Mouse (Mus musculus): ENCODE results near the gene Mif4gd. TPM values are rescaled to one million over a fixed set of nuclear protein-coding genes. Genes with fewer than 3 reads are reported as not detected.

Gene Mif4gd
- polyA plus RNA-seq (2012; rRNA removed) = 108 and 116 TPM in 2 replicates

GRCm38 (mm10) chr11:115612410-115613137 is at the start of gene Mif4gd:
TSS of gene Mif4gd (minus strand) at chr11:115612969.

GRCm38 (mm10) chr11:115627705-115628464 is 15.1 kb upstream of the Mif4gd start, which contains the start of gene Slc25a19:
TSS of gene Slc25a19 (minus strand) at chr11:115628295.

GRCm38 (mm10) chr11:115603476-115604303 is 9.1 kb downstream of the Mif4gd start, which contains the start of the genes Mrps7 and Gga3:
TSS of gene Mrps7 (plus strand) at chr11:115603925.
TSS of gene Gga3 (minus strand) at chr11:115604051.

GRCm38 (mm10) chr11:115564064-115564809 is 48.5 kb downstream of the Mif4gd start, which contains the start of gene Nup85:
TSS of gene Nup85 (plus strand) at chr11:115564434.

Other genes starting within 250 kb of the Mif4gd start
- gene Hid1, start 245.2 kb downstream of the Mif4gd start, polyA plus RNA-seq (2012; rRNA removed) = 20.6 and 25.5 TPM in 2 replicates
- gene Cdr2l, start 231.1 kb downstream of the Mif4gd start, polyA plus RNA-seq (2012; rRNA removed) = 38.3 and 39.4 TPM in 2 replicates
- gene Mrpl58, start 209.2 kb downstream of the Mif4gd start, polyA plus RNA-seq (2012; rRNA removed) = 82.6 and 93.1 TPM in 2 replicates
- gene Atp5h, start 193.0 kb downstream of the Mif4gd start, polyA plus RNA-seq (2012; rRNA removed) = 25.6 and 65.5 TPM in 2 replicates
- 37.4 and 39.1 TPM in 2 replicates for gene Kctd2, start 192.8 kb downstream of the Mif4gd start, polyA plus RNA-seq (2012; rRNA removed)
- 0.94 and 1.3 TPM in 2 replicates for gene Trim80, start 172.4 kb downstream of the Mif4gd start, polyA plus RNA-seq (2012; rRNA removed)
- 0.41 and 0.72 TPM in 2 replicates for gene Slc16a5, start 150.5 kb downstream of the Mif4gd start, polyA plus RNA-seq (2012; rRNA removed)
- 11.9 and 15.6 TPM in 2 replicates for gene Armc7, start 137.3 kb downstream of the Mif4gd start, polyA plus RNA-seq (2012; rRNA removed)
- gene Nt5c, start 121.1 kb downstream of the Mif4gd start, polyA plus RNA-seq (2012; rRNA removed) = 67.3 and 81.9 TPM in 2 replicates
- 203 and 234 TPM in 2 replicates for gene Jpt1, start 98.6 kb downstream of the Mif4gd start, polyA plus RNA-seq (2012; rRNA removed)
- gene Sumo2, start 76.7 kb downstream of the Mif4gd start, polyA plus RNA-seq (2012; rRNA removed) = 22.0 and 29.5 TPM in 2 replicates
- gene Nup85, start 48.5 kb downstream of the Mif4gd start, polyA plus RNA-seq (2012; rRNA removed) = 51.0 and 59.5 TPM in 2 replicates
- gene Mrps7, start 9.0 kb downstream of the Mif4gd start, polyA plus RNA-seq (2012; rRNA removed) = 22.3 and 27.0 TPM in 2 replicates
- 26.1 and 30.8 TPM in 2 replicates for gene Gga3, start 8.9 kb downstream of the Mif4gd start, polyA plus RNA-seq (2012; rRNA removed)
- gene Slc25a19, start 15.3 kb upstream of the Mif4gd start, polyA plus RNA-seq (2012; rRNA removed) = 45.4 and 67.4 TPM in 2 replicates
- 41.2 and 50.6 TPM in 2 replicates for gene Grb2, start 95.6 kb upstream of the Mif4gd start, polyA plus RNA-seq (2012; rRNA removed)
- 119 and 128 TPM in 2 replicates for gene Tmem94, start 152.5 kb upstream of the Mif4gd start, polyA plus RNA-seq (2012; rRNA removed)
- gene Caskin2, start 200.7 kb upstream of the Mif4gd start, polyA plus RNA-seq (2012; rRNA removed) = 60.9 and 66.5 TPM in 2 replicates
- gene Tsen54, start 201.8 kb upstream of the Mif4gd start, polyA plus RNA-seq (2012; rRNA removed) = 57.5 and 75.8 TPM in 2 replicates
- gene Llgl2, start 211.1 kb upstream of the Mif4gd start, polyA plus RNA-seq (2012; rRNA removed) = 56.8 and 75.3 TPM in 2 replicates
- 7.9 TPM in 2 replicates for gene Myo15b, start 245.4 kb upstream of the Mif4gd start, polyA plus RNA-seq (2012; rRNA removed)